Mouse (Mus musculus) megakaryocyte progenitor cell, adult 5-6 weeks (primary cell): ENCODE data around the gene Adarb2. TPM values are rescaled to one million over a fixed set of nuclear protein-coding genes. Genes with fewer than 3 reads are reported as not detected.
A peak's percentile ranks its signal among the peaks of the same experiment; 100 is the strongest.

Experiments used
- ATAC-seq: replicated peaks from 2 replicates; pipeline ENCODE4 v1.8.0; 2016; ENCODE audit warnings: mild to moderate bottlenecking, moderate TSS enrichment, inconsistent platforms; ENCODE audit not compliant: poor library complexity
- total RNA-seq, 2 experiments: library from RNA; stranded (forward) in 1 of 2; stranded (reverse) in 1 of 2; fragments of 157-497, 149-512 nt in 1 of 2; fragments of 200-1000 nt in 1 of 2; gene quantifications; 2 replicates each; pipeline versions ENCODE4 v1.2.3 to v1.2.4; 2015 to 2017

The Adarb2 gene
- total RNA-seq, 2 experiments from 2014 or later = not detected

- no peak for ATAC-seq
These were observed 446.6 kb downstream of the Adarb2 start for GRCm38 (mm10) chr13:8649261-8649660.

GRCm38 (mm10) chr13:8664615-8665240 lies 462.1 kb downstream of the Adarb2 start:
- ATAC-seq = no peak

- ATAC-seq = peak; percentile 95
These were observed 474.5 kb downstream of the Adarb2 start for GRCm38 (mm10) chr13:8677174-8677573.

GRCm38 (mm10) chr13:8680470-8681129 lies 477.9 kb downstream of the Adarb2 start:
- ATAC-seq = no peak

- no peak for ATAC-seq
These were observed 488.8 kb downstream of the Adarb2 start for GRCm38 (mm10) chr13:8691448-8691847.

- no peak for ATAC-seq
These were observed 490.1 kb downstream of the Adarb2 start for GRCm38 (mm10) chr13:8692787-8693186.

- ATAC-seq = no peak
These were observed 495.8 kb downstream of the Adarb2 start for GRCm38 (mm10) chr13:8698451-8698850.

GRCm38 (mm10) chr13:8699831-8700230 lies 497.2 kb downstream of the Adarb2 start:
- no peak for ATAC-seq

GRCm38 (mm10) chr13:8700981-8701380 lies 498.3 kb downstream of the Adarb2 start:
- ATAC-seq = no peak

GRCm38 (mm10) chr13:8705296-8705695 lies 502.6 kb downstream of the Adarb2 start:
- no peak for ATAC-seq

GRCm38 (mm10) chr13:8713377-8713776 lies 510.7 kb downstream of the Adarb2 start:
- peak; percentile 83 for ATAC-seq

- no peak for ATAC-seq
These were observed 527.4 kb downstream of the Adarb2 start for GRCm38 (mm10) chr13:8729972-8730645.

GRCm38 (mm10) chr13:8737139-8737865 lies 534.6 kb downstream of the Adarb2 start:
- ATAC-seq = no peak

- ATAC-seq = no peak
These were observed 540.1 kb downstream of the Adarb2 start for GRCm38 (mm10) chr13:8742792-8743191.

GRCm38 (mm10) chr13:8744565-8744964 lies 541.9 kb downstream of the Adarb2 start:
- ATAC-seq = peak; percentile 84

- ATAC-seq = no peak
These were observed 542.9 kb downstream of the Adarb2 start for GRCm38 (mm10) chr13:8745596-8745995.

- no peak for ATAC-seq
These were observed 546.8 kb downstream of the Adarb2 start for GRCm38 (mm10) chr13:8749451-8749850.

- peak; percentile 52; the same call in 1 of the 2 replicates for ATAC-seq
These were observed 558.3 kb downstream of the Adarb2 start for GRCm38 (mm10) chr13:8760940-8761339.

- no peak for ATAC-seq
These were observed 567.1 kb downstream of the Adarb2 start for GRCm38 (mm10) chr13:8769654-8770227.

- no peak for ATAC-seq
These were observed 568.0 kb downstream of the Adarb2 start for GRCm38 (mm10) chr13:8770616-8771015.

- ATAC-seq = peak; percentile 96
These were observed 577.8 kb downstream of the Adarb2 start for GRCm38 (mm10) chr13:8780441-8780840.
